Mouse (Mus musculus): ENCODE results near the gene Mpzl3. TPM values are rescaled to one million over a fixed set of nuclear protein-coding genes. Genes with fewer than 3 reads are reported as not detected.

The Mpzl3 gene
- polyA plus RNA-seq, 1 experiment from 2014 or later, result 1.7 TPM

GRCm38 (mm10) chr9:45046973-45047372 lies 8.0 kb upstream of the Mpzl3 start:
- Histone ChIP-seq H3K4me3 (no peak overlapping the region), H3K9me3 (no peaks in the 10 kb centered on the region), H3K27ac (replicated peaks) (no peak overlapping the region), H3K4me2 (no peak overlapping the region), H3K9ac (no peak overlapping the region), H3K27me3 (replicated peaks) (peaks cover 70% of the 10 kb centered on the region), H3K4me1 (peaks cover 11% of the 10 kb centered on the region), H3K36me3 (no peaks in the 10 kb centered on the region)
- WGBS, result 80% methylated on average over 16 of the region's 16 CpGs
- ATAC-seq (ENCODE audit: extremely low read depth, insufficient number of reproducible peaks, low FRiP score, low TSS enrichment), result no peak

GRCm38 (mm10) chr9:45048511-45048910 lies 6.5 kb upstream of the Mpzl3 start:
- Histone ChIP-seq H3K9me3 (no peaks in the 10 kb centered on the region), H3K4me2 (no peak overlapping the region), H3K27me3 (replicated peaks) (peaks cover 69% of the 10 kb centered on the region), H3K27ac (replicated peaks) (no peak overlapping the region), H3K36me3 (no peaks in the 10 kb centered on the region), H3K9ac (no peak overlapping the region), H3K4me1 (no peaks in the 10 kb centered on the region), H3K4me3 (no peak overlapping the region)
- WGBS, result 21% methylated on average over 4 of the region's 4 CpGs
- ATAC-seq (ENCODE audit: extremely low read depth, insufficient number of reproducible peaks, low FRiP score, low TSS enrichment), result no peak

- no peak overlapping the region for H3K4me3 ChIP-seq
- no peak overlapping the region for H3K9ac ChIP-seq
- no peaks in the 10 kb centered on the region for H3K4me1 ChIP-seq
- H3K27ac ChIP-seq (replicated peaks), result no peak overlapping the region
- WGBS, result 67% methylated on average over 1 of the region's 1 CpGs
- H3K4me2 ChIP-seq, result no peak overlapping the region
- peaks cover 68% of the 10 kb centered on the region for H3K27me3 ChIP-seq (replicated peaks)
- H3K36me3 ChIP-seq, result no peaks in the 10 kb centered on the region
- no peak for ATAC-seq (ENCODE audit: extremely low read depth, insufficient number of reproducible peaks, low FRiP score, low TSS enrichment)
- no peaks in the 10 kb centered on the region for H3K9me3 ChIP-seq
These were observed 5.3 kb upstream of the Mpzl3 start for GRCm38 (mm10) chr9:45049731-45050130.

GRCm38 (mm10) chr9:45050301-45050700 lies 4.7 kb upstream of the Mpzl3 start:
- Histone ChIP-seq H3K4me3 (no peak overlapping the region), H3K36me3 (no peaks in the 10 kb centered on the region), H3K9ac (no peak overlapping the region), H3K27ac (replicated peaks) (no peak overlapping the region), H3K4me2 (no peak overlapping the region), H3K9me3 (no peaks in the 10 kb centered on the region), H3K27me3 (replicated peaks) (peaks cover 62% of the 10 kb centered on the region), H3K4me1 (no peaks in the 10 kb centered on the region)
- WGBS, result 85% methylated on average over 2 of the region's 2 CpGs
- no peak for ATAC-seq (ENCODE audit: extremely low read depth, insufficient number of reproducible peaks, low FRiP score, low TSS enrichment)

- WGBS, result 37% methylated on average over 5 of the region's 5 CpGs
- H3K27me3 ChIP-seq (replicated peaks), result peaks cover 72% of the 10 kb centered on the region
These were observed 3.4 kb downstream of the Mpzl3 start for GRCm38 (mm10) chr9:45058304-45058940.

GRCm38 (mm10) chr9:45060151-45060550 lies 5.2 kb downstream of the Mpzl3 start:
- H3K27me3 ChIP-seq (replicated peaks), result peaks cover 60% of the 10 kb centered on the region
- H3K9ac ChIP-seq, result no peak overlapping the region
- 41% methylated on average over 7 of the region's 7 CpGs for WGBS

More at GRCm38 (mm10) chr9:45058304-45058940, 3.4 kb downstream of the Mpzl3 start:
- Histone ChIP-seq H3K4me1 (no peaks in the 10 kb centered on the region), H3K9ac (no peak overlapping the region), H3K27ac (replicated peaks) (no peak overlapping the region), H3K4me2 (no peak overlapping the region), H3K36me3 (no peaks in the 10 kb centered on the region), H3K4me3 (no peak overlapping the region), H3K9me3 (no peaks in the 10 kb centered on the region)
- ATAC-seq (ENCODE audit: extremely low read depth, insufficient number of reproducible peaks, low FRiP score, low TSS enrichment), result no peak

GRCm38 (mm10) chr9:45062677-45063076 lies 7.7 kb downstream of the Mpzl3 start:
- Histone ChIP-seq H3K4me3 (no peak overlapping the region), H3K9me3 (no peaks in the 10 kb centered on the region), H3K27ac (replicated peaks) (no peak overlapping the region), H3K9ac (no peak overlapping the region), H3K4me2 (no peak overlapping the region), H3K4me1 (no peaks in the 10 kb centered on the region), H3K36me3 (no peaks in the 10 kb centered on the region), H3K27me3 (replicated peaks) (peaks cover 43% of the 10 kb centered on the region)
- WGBS, result 45% methylated on average over 3 of the region's 3 CpGs
- no peak for ATAC-seq (ENCODE audit: extremely low read depth, insufficient number of reproducible peaks, low FRiP score, low TSS enrichment)

More at GRCm38 (mm10) chr9:45060151-45060550, 5.2 kb downstream of the Mpzl3 start:
- Histone ChIP-seq H3K4me2 (no peak overlapping the region), H3K36me3 (no peaks in the 10 kb centered on the region), H3K4me1 (no peaks in the 10 kb centered on the region), H3K27ac (replicated peaks) (no peak overlapping the region), H3K4me3 (no peak overlapping the region), H3K9me3 (no peaks in the 10 kb centered on the region)
- ATAC-seq (ENCODE audit: extremely low read depth, insufficient number of reproducible peaks, low FRiP score, low TSS enrichment), result no peak

- 66% methylated on average over 6 of the region's 6 CpGs for WGBS
These were observed 9.4 kb downstream of the Mpzl3 start for GRCm38 (mm10) chr9:45064421-45064820.

GRCm38 (mm10) chr9:45066735-45067134 lies 11.7 kb downstream of the Mpzl3 start:
- H3K27me3 ChIP-seq (replicated peaks), result peaks cover 4% of the 10 kb centered on the region
- 69% methylated on average over 4 of the region's 4 CpGs for WGBS

More at GRCm38 (mm10) chr9:45064421-45064820, 9.4 kb downstream of the Mpzl3 start:
- Histone ChIP-seq H3K27ac (replicated peaks) (no peak overlapping the region), H3K4me1 (no peaks in the 10 kb centered on the region), H3K4me2 (no peak overlapping the region), H3K4me3 (no peak overlapping the region), H3K9me3 (no peaks in the 10 kb centered on the region), H3K27me3 (replicated peaks) (peaks cover 25% of the 10 kb centered on the region), H3K36me3 (no peaks in the 10 kb centered on the region), H3K9ac (no peak overlapping the region)
- ATAC-seq (ENCODE audit: extremely low read depth, insufficient number of reproducible peaks, low FRiP score, low TSS enrichment), result no peak

GRCm38 (mm10) chr9:45071800-45072199 lies 16.8 kb downstream of the Mpzl3 start:
- no peaks in the 10 kb centered on the region for H3K9me3 ChIP-seq
- no peak overlapping the region for H3K27ac ChIP-seq (replicated peaks)
- peaks cover 4% of the 10 kb centered on the region; the same call in 1 of the 2 replicates for H3K27me3 ChIP-seq (replicated peaks)
- H3K4me2 ChIP-seq, result no peak overlapping the region
- no peaks in the 10 kb centered on the region for H3K36me3 ChIP-seq
- WGBS, result 25% methylated on average over 3 of the region's 3 CpGs
- H3K4me3 ChIP-seq, result no peak overlapping the region
- ATAC-seq (ENCODE audit: extremely low read depth, insufficient number of reproducible peaks, low FRiP score, low TSS enrichment), result no peak
- no peak overlapping the region for H3K9ac ChIP-seq
- H3K4me1 ChIP-seq, result no peaks in the 10 kb centered on the region

More at GRCm38 (mm10) chr9:45066735-45067134, 11.7 kb downstream of the Mpzl3 start:
- H3K4me3 ChIP-seq, result no peak overlapping the region
- no peaks in the 10 kb centered on the region for H3K36me3 ChIP-seq
- no peak overlapping the region for H3K27ac ChIP-seq (replicated peaks)
- H3K9ac ChIP-seq, result no peak overlapping the region
- no peaks in the 10 kb centered on the region for H3K9me3 ChIP-seq
- no peaks in the 10 kb centered on the region for H3K4me1 ChIP-seq
- no peak for ATAC-seq (ENCODE audit: extremely low read depth, insufficient number of reproducible peaks, low FRiP score, low TSS enrichment)
- no peak overlapping the region for H3K4me2 ChIP-seq

GRCm38 (mm10) chr9:45077859-45078258 lies 22.9 kb downstream of the Mpzl3 start:
- H3K4me2 ChIP-seq, result no peak overlapping the region
- H3K4me3 ChIP-seq, result no peak overlapping the region
- no peak for ATAC-seq (ENCODE audit: extremely low read depth, insufficient number of reproducible peaks, low FRiP score, low TSS enrichment)
- 48% methylated on average over 3 of the region's 3 CpGs for WGBS
- no peak overlapping the region for H3K9ac ChIP-seq
- H3K4me1 ChIP-seq, result no peaks in the 10 kb centered on the region
- H3K27me3 ChIP-seq (replicated peaks), result peaks cover 37% of the 10 kb centered on the region
- no peaks in the 10 kb centered on the region for H3K36me3 ChIP-seq
- no peak overlapping the region for H3K27ac ChIP-seq (replicated peaks)
- no peaks in the 10 kb centered on the region for H3K9me3 ChIP-seq

GRCm38 (mm10) chr9:45079011-45079410 lies 24.0 kb downstream of the Mpzl3 start, which contains the start of gene Jaml:
TSS of gene Jaml (plus strand) at chr9:45079183.
- Histone ChIP-seq H3K9ac (no peak within 1 kb of the TSS), H3K4me2 (no peak within 1 kb of the TSS), H3K27ac (replicated peaks) (no peak within 1 kb of the TSS), H3K4me3 (no peak within 1 kb of the TSS), H3K27me3 (replicated peaks) (peaks cover 38% of the 10 kb centered on the region), H3K9me3 (no peaks in the 10 kb centered on the region), H3K4me1 (no peaks in the 10 kb centered on the region), H3K36me3 (no peaks in the 10 kb centered on the region)
- no peak for ATAC-seq (ENCODE audit: extremely low read depth, insufficient number of reproducible peaks, low FRiP score, low TSS enrichment)
- 76% methylated on average over 5 of the region's 5 CpGs for WGBS
